Mouse (Mus musculus) heart, postnatal 14 days (tissue): ENCODE data around the gene Ankrd12. TPM values are rescaled to one million over a fixed set of nuclear protein-coding genes. Genes with fewer than 3 reads are reported as not detected.

Experiments
- DNase-seq, 2 experiments: peaks; one replicate each; pipeline ENCODE4 v3.0.0; 2021 to 2022
- intact Hi-C: fragments of 180-260 bp; cut with DNase I; formaldehyde crosslinking; loops from one replicate; pipeline ENCODE4 v1.15.1; 2025
- long read RNA-seq, 2 experiments: library from polyadenylated mRNA; stranded (forward); transcript quantifications; one replicate each; pipeline ENCODE4 v2.0.0; 2021
- total RNA-seq, 2 experiments: library from RNA; stranded (reverse); gene quantifications; 2 replicates each; pipeline ENCODE4 v1.2.3; 2021

The Ankrd12 gene
- 10 to 100 TPM; 15.2 to 15.7 TPM for total RNA-seq
- long read RNA-seq, experiment 1, partial matches to known transcripts, result 0 of 3 reads
- long read RNA-seq, experiment 1, other reads (novel, unspliced or antisense), result 1 of 3 reads
- long read RNA-seq, experiment 2, partial matches to known transcripts, result 0 of 4 reads
- long read RNA-seq, experiment 2, other reads (novel, unspliced or antisense), result 3 of 4 reads

DNA sequence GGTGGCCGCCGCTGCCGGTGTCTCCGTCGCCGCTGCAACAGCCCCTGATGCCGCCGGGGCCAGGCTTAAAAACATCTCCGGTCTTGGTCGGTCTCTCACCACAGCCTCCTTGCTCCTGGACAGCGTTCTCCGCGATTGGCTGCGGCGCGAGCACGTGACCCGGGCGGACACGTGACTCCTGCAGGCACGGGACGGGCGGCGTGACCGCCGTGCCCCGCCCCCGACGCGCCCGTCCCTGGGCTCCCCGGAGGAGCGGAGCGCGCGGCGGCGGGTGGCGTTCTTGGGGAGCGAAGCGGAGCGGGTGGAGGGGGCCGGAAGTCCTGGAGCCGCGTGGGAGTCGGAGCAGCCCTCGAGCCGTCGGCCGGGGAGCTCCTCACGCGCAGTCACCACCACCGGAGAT is at the start of gene Ankrd12:
Gene Ankrd12 (minus strand): TSS at position 156 of the 400 bp plus-strand sequence.
- peak; percentile 97 for DNase-seq
- intact Hi-C loops, result loop anchor here (2.0 to 10.0 kb wide), 2 partner anchors 24 to 122 kb away; partner anchors contain the start of genes Ndufv2 and Twsg1

GRCm38 (mm10) chr17:66125211-66125610 is 48.3 kb upstream of the Ankrd12 start:
- intact Hi-C loops, result no loop called here
- DNase-seq, result no peak

DNA sequence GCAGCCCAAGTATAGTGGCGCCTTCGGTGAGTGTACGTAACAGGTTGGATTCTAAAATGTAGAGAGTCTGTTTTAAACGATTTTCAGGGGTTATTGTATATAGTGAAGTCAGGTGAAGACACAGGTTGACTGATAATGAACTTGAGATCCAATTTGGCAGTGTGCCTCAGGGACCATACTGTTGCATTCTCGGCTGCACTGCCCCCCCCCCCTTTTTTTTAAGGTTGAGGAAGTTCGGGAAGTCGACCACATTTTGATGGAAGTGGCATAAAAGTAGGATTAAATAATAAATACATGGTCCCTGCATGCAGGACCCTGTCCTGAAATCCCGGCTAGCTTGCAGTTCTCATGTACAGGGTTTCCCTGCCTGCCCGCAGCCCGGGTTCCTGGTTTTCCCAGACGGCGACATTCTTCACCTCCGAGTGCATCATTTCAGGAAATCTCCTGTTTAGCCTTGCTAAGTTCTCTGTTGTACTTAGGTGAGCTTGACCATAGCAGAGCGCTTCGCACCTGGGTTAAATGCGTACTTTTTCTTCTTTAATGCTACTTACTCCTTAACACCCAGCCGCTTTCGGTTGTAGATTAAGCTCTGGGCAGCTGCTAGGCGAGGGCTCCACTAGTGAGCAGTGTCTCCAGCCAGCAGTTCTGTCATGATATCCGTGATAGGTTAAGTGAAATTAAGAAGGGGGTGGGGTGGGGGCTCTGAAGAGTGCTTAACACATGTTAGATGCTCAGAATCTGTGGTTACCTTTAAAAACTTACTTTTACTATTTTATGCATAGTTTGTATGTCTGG is 47.1 kb upstream of the Ankrd12 start:
- intact Hi-C loops, result no loop called here
- DNase-seq, result no peak

DNA sequence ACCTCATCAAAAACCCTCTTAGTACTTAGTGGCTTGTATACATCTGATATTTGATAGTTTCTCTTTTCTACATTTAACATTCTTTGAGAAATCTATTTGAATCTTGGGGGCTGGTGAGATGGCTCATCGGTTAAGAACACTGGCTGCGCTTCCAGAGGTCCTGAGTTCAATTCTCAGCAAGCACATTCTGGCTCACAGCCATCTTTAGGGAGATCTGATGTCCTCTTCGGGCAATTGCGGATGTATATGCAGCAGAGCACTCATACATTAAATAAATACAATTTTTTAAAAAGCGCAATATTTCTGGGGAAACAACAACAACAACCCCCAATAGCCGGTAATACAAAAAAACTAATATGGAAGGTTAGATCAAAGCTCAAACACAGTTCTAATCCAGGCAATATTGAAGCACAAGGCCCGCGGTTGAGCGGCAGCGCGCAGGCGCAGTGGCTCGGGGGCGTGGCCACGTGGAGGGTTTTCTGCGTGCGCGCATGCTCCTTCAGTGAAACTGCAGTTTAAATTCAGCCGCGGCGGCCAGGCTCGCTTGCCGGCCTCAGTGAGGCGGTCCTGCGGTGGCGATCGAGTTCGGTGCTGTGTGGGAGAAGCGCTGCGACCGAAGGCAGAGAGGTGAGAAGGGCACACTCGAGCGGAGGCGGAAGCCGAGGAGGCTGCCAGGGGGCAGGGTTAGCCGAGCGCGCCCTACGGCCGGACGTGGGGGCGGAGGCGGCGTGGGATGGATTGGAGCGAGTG is 46.4 kb upstream of the Ankrd12 start, which contains the start of gene Ddx11:
Gene Ddx11 (plus strand): TSS at position 455 of the 750 bp plus-strand sequence.
- intact Hi-C loops, result no loop called here
- peak; percentile 96 to 98 for DNase-seq

DNA sequence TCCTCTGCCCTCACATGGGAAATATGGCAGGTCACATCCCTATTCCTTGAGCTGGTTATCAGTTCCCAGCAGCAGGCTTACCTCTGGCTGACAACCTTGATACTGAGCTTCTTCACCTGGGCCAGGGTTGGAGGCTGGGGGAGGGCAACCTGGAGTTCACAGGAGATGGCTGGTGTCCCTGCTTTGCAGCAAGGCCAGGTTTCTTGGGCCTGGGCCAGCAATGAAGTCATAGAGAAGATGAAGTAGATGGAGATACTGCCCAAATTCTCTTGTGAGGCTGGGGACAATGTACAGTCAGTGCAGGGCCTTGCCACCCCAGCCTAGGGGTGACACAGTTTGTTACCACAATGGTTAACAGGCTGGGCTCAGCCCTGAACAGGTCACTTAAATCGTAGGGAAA is 43.8 kb upstream of the Ankrd12 start:
- DNase-seq, result no peak
- intact Hi-C loops, result no loop called here

DNA sequence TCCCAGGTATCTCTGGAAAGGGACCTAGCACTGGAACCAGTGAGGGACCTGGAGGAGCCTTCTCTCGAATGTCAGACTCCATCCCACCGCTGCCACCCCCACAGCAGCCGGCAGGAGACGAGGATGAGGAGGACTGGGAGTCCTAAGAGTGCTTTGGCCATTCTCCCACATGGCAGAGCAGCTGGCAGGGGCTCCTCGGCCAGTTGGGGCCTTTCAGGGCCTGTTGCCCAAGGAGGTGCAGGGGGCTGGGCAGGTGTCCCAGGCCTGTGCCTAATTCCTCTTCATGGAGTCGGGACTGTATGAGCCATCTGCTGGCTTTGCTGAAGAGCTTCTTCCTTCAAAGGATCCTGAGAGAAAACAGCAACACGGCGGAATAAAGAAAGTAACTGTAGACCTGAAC is 42.1 kb upstream of the Ankrd12 start:
- intact Hi-C loops, result no loop called here
- no peak for DNase-seq

- DNase-seq, result no peak
- intact Hi-C loops, result no loop called here
These were observed 35.3 kb upstream of the Ankrd12 start for GRCm38 (mm10) chr17:66112166-66112565.

- intact Hi-C loops, result no loop called here
- DNase-seq, result peak; percentile 89 to 91
These were observed 34.6 kb upstream of the Ankrd12 start, which contains the start of gene Washc1 for GRCm38 (mm10) chr17:66111402-66111959. Gene Washc1, plus strand, starts transcription at chr17:66111545.

DNA sequence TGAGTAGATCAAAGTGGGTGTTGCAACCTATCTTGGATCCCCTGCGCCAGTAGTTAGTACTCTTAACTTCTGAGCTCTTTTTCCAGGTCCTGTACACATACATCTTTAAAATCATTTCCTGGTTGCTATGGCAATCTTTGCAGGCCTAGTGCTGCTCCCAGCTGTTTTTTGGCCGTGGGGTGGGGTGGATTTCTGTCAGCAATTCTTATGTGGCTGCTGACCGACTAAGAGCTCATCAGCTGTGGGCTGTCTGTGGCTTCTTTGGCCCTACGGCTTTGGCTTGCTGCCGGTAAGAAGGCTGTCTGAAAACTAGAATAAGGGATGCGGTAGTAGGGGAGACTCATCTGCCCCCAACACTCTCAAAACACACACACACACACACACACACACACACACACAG is 33.9 kb upstream of the Ankrd12 start:
- intact Hi-C loops, result no loop called here
- DNase-seq, result peak; percentile 23 to 38

DNA sequence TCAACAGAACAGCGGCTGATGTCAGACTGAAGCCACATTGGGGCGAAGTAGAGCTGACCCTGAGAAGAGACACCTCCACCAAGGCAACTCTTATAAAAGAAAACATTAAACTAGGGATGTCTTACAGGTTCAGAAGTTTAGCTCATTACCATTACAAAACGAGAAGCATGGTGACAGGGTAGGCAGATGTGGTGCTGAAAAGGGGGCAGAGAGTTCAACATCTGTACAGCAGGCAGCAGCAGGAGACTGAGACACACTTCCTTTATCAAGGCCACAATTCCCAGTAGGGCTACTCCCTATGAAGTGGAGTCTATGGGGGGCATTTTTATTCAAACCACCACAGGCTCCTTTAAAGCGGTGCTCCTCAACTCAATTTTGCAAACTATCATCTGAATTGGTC is 31.3 kb upstream of the Ankrd12 start:
- intact Hi-C loops, result loop anchor here (5.0 to 10.0 kb wide), 3 partner anchors 46 to 403 kb away; partner anchors contain the start of gene Twsg1
- DNase-seq, result no peak

- intact Hi-C loops, result loop anchor here (5.0 to 10.0 kb wide), 3 partner anchors 45 to 403 kb away; partner anchors contain the start of gene Twsg1
- DNase-seq, result no peak
These were observed 30.6 kb upstream of the Ankrd12 start for GRCm38 (mm10) chr17:66107466-66107865.

DNA sequence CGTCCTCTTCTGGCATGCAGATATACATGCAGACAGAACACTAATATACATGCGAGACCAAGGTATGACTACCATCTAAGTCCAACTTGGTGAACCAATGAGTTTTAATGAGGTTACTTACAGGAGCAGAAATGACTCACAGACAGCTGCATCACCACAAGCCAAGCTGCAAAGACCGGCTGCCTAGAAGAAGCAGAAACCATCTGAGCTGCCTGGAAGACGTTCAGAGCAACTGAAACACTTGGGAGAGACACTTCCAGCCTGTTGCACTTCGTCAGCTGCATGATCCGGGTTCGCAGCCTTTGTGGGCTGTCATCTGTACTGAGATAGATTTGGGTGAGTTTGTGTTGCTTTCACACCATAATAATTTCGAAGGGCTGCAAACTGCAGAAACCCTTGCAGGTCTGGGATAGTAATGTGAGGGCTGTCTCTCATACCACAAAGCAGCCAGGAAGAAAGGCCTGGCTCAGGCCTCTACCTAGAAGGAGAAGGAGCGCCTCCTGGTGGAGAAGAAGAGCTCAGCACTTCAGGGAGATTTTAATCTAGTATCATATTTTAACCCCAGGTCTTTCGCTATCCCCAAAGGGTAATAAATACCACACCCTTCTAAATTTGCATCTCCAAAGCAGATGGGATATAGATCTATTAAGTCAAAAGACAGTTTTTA is 29.8 kb upstream of the Ankrd12 start:
- peak; percentile 62 to 84 for DNase-seq
- intact Hi-C loops, result loop anchor here (1.0 to 10.0 kb wide), 4 partner anchors 44 to 402 kb away; partner anchors contain the start of gene Twsg1

- intact Hi-C loops, result loop anchor here (10.0 kb wide), 1 partner anchor 399 kb away; no protein-coding TSS in a partner anchor
- no peak for DNase-seq
These were observed 27.2 kb upstream of the Ankrd12 start for GRCm38 (mm10) chr17:66104076-66104475.

GRCm38 (mm10) chr17:66101380-66102330 is 24.8 kb upstream of the Ankrd12 start, which contains the start of gene Ndufv2:
Gene Ndufv2, minus strand, starts transcription at chr17:66101559.
- DNase-seq, result peak; percentile 94 to 95
- intact Hi-C loops, result loop anchor here (2.0 to 10.0 kb wide), 2 partner anchors 25 to 397 kb away; partner anchors contain the start of gene Ankrd12

DNA sequence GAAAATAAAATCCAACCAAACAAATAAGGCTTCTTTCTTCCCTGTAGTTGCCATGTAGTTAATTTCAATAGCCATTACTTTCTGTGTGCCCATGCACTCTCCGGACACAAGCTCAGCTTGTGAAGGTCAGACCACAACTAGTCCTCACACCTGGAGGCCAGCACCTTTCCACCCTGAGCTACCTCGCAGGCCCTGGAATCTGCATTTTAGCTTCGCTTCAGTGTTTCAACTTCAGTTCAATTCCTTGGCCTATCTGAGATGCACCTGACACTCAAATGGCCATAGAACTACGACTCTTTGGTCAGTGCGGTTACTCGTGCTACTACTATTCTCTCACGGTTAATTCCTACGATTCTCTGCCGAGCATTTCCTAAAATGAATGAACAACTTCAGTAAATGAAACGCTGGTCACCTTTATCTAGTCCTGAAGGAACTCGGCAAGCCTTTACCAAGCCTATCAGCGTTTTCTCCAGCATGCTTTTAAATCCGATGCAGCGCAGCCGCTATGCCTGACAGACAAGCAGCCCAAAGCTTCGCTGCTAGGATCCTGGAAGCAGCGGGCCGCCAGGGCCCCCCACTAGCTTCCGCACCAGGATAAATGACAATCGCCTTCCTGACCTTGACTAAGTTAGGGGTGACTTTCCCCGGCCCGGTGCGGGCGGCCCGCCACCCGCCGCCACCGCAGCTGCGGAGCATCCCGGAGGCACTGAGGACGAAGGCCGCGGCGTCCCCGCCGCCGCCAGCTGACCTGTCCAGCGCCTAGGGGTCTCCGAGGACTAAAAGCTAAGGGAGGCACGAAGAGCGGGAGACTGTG is 23.9 kb upstream of the Ankrd12 start:
- intact Hi-C loops, result loop anchor here (2.0 to 10.0 kb wide), 2 partner anchors 24 to 396 kb away; partner anchors contain the start of gene Ankrd12
- DNase-seq, result no peak

DNA sequence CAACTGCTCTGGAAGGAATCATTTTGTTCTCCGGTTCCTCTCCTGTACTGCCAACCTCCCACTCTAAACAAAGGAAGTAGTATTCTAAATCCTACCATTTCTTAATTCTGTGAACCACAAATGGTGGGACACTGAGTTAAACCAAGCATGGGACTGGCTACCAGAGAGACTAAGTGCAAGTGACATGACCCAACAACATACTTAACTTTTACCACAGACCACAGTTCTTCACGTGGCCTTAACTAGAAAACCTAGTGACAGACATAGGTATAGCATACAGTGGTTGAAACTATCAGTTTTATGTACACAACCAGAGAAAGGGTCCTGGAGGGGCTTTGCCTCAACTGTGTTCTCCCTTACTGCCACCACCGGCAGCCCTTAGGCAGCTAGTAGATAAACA is 15.8 kb upstream of the Ankrd12 start:
- no peak for DNase-seq
- intact Hi-C loops, result no loop called here

DNA sequence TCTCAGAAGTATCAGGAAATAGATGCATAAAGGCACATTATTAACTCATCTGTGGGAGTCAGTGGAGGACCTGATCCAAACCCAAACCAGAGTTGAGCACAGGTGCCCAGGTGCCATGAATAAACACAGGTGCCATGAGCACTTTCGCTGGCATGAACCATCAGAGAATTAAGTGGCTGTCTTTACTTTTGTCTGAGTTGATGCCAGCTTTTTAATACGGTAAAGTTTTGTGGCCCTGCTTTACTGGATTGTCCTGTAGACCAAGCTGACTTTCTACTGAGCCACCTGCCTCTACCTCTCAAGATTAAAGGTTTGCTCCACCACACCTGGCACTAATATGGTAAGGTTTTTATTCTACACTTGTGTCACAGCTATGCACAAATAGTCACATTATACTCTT is 15.2 kb upstream of the Ankrd12 start:
- intact Hi-C loops, result no loop called here
- no peak for DNase-seq

DNA sequence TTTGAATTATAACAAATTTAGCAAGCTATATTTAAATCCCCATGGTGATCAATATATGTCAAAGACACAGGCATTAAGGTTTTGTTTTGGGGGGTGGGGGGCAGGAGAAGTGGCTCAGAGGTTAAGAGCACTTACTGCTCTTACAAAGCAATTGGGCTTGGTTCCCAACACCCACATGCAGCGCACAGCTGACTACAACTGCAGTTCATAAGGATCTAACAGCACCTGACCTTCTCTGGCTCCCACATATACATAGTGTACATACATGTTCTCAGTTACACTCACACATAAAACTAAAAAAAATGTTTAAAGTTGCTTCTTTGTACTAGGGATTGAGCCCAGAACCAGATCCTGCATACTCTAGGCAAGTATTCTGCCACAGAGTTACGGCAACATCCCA is 14.5 kb upstream of the Ankrd12 start:
- DNase-seq, result no peak
- intact Hi-C loops, result no loop called here
